Mouse (Mus musculus) ovary, adult 18-20 months (tissue): ENCODE measurements around the gene Pik3ca.

ENCODE experiments used
- DNase-seq: peaks from one replicate; pipeline ENCODE4 v3.0.0; 2022; ENCODE audit warnings: low spot score, mixed read lengths

Pik3ca gene

GRCm38 (mm10) chr3:32397461-32398174, at the start of gene Pik3ca:
TSS of gene Pik3ca (plus strand) at chr3:32397671.
- peak; percentile 27 for DNase-seq

GRCm38 (mm10) chr3:32347881-32348280, 49.6 kb upstream of the Pik3ca start:
- no peak for DNase-seq

GRCm38 (mm10) chr3:32361221-32361620, 36.2 kb upstream of the Pik3ca start:
- DNase-seq, result no peak

- no peak for DNase-seq
These were observed 33.3 kb upstream of the Pik3ca start for GRCm38 (mm10) chr3:32364195-32364594.

- peak; percentile 3 for DNase-seq
These were observed 32.5 kb upstream of the Pik3ca start for GRCm38 (mm10) chr3:32364841-32365545.

GRCm38 (mm10) chr3:32365546-32366245, 31.8 kb upstream of the Pik3ca start, which contains the start of gene Zmat3:
TSS of gene Zmat3 (minus strand) at chr3:32366014.
- DNase-seq, result peak; percentile 76

GRCm38 (mm10) chr3:32366246-32366734, 31.2 kb upstream of the Pik3ca start:
- no peak for DNase-seq

GRCm38 (mm10) chr3:32367516-32367915, 30.0 kb upstream of the Pik3ca start:
- no peak for DNase-seq

- DNase-seq, result no peak
These were observed 25.5 kb upstream of the Pik3ca start for GRCm38 (mm10) chr3:32371957-32372356.

GRCm38 (mm10) chr3:32372470-32372869, 25.0 kb upstream of the Pik3ca start:
- no peak for DNase-seq

- DNase-seq, result no peak
These were observed 24.2 kb upstream of the Pik3ca start for GRCm38 (mm10) chr3:32373236-32373635.

- no peak for DNase-seq
These were observed 17.6 kb upstream of the Pik3ca start for GRCm38 (mm10) chr3:32379891-32380290.

GRCm38 (mm10) chr3:32381556-32381955, 15.9 kb upstream of the Pik3ca start:
- no peak for DNase-seq

GRCm38 (mm10) chr3:32392841-32393240, 4.6 kb upstream of the Pik3ca start:
- no peak for DNase-seq

- no peak for DNase-seq
These were observed 3.5 kb upstream of the Pik3ca start for GRCm38 (mm10) chr3:32393986-32394385.

GRCm38 (mm10) chr3:32395771-32396551, 1.5 kb upstream of the Pik3ca start:
- DNase-seq, result no peak

GRCm38 (mm10) chr3:32396794-32397460, 544 bp upstream of the Pik3ca start:
- peak; percentile 98 for DNase-seq

- DNase-seq, result no peak
These were observed 686 bp downstream of the Pik3ca start for GRCm38 (mm10) chr3:32398175-32398538.

GRCm38 (mm10) chr3:32398623-32399022, 1.2 kb downstream of the Pik3ca start:
- no peak for DNase-seq

- DNase-seq, result no peak
These were observed 1.9 kb downstream of the Pik3ca start for GRCm38 (mm10) chr3:32399381-32399780.

GRCm38 (mm10) chr3:32399931-32400330, 2.5 kb downstream of the Pik3ca start:
- no peak for DNase-seq
